Mouse (Mus musculus) regulatory T cell (primary cell): ENCODE measurements around the gene S100a4.

Source experiments
- in situ Hi-C: fragments of 300-600 bp; cut with MboI, MseI; formaldehyde crosslinking; loops from one replicate; pipeline ENCODE4 v1.15.1; 2025; ENCODE audit warnings: high pct_unique_total_duplicates

The S100a4 gene

GRCm38 (mm10) chr3:90603623-90604022 is at the start of gene S100a4:
Gene S100a4, plus strand, starts transcription at chr3:90603771.
- in situ Hi-C loops = no loop called here

GRCm38 (mm10) chr3:90555954-90556353 is 47.6 kb upstream of the S100a4 start:
- in situ Hi-C loops = no loop called here

- in situ Hi-C loops = no loop called here
Observed at GRCm38 (mm10) chr3:90560008-90560628, 43.5 kb upstream of the S100a4 start, which contains the start of gene S100a3. Gene S100a3, plus strand, starts transcription at chr3:90560578.

- in situ Hi-C loops = no loop called here
Observed at GRCm38 (mm10) chr3:90574691-90575090, 28.9 kb upstream of the S100a4 start.

GRCm38 (mm10) chr3:90575320-90575719 is 28.3 kb upstream of the S100a4 start:
- in situ Hi-C loops = no loop called here

- in situ Hi-C loops = no loop called here
Observed at GRCm38 (mm10) chr3:90576351-90577001, 27.1 kb upstream of the S100a4 start.

- in situ Hi-C loops = no loop called here
Observed at GRCm38 (mm10) chr3:90579433-90579832, 24.1 kb upstream of the S100a4 start.

- in situ Hi-C loops = loop anchor here (5.0 kb wide), 1 partner anchor 36 kb away; no protein-coding TSS in a partner anchor
Observed at GRCm38 (mm10) chr3:90581141-90581540, 22.4 kb upstream of the S100a4 start.

GRCm38 (mm10) chr3:90582156-90582555 is 21.4 kb upstream of the S100a4 start:
- in situ Hi-C loops = loop anchor here (5.0 kb wide), 1 partner anchor 35 kb away; no protein-coding TSS in a partner anchor

GRCm38 (mm10) chr3:90582556-90582955 is 21.0 kb upstream of the S100a4 start:
- in situ Hi-C loops = loop anchor here (5.0 kb wide), 1 partner anchor 35 kb away; no protein-coding TSS in a partner anchor

- in situ Hi-C loops = loop anchor here (5.0 kb wide), 1 partner anchor 33 kb away; no protein-coding TSS in a partner anchor
Observed at GRCm38 (mm10) chr3:90583893-90584292, 19.7 kb upstream of the S100a4 start.

GRCm38 (mm10) chr3:90585595-90585994 is 18.0 kb upstream of the S100a4 start:
- in situ Hi-C loops = loop anchor here (5.0 kb wide), 1 partner anchor 93 kb away; the partner anchor contains the start of gene Snapin

GRCm38 (mm10) chr3:90586016-90586643 is 17.4 kb upstream of the S100a4 start:
- in situ Hi-C loops = loop anchor here (5.0 kb wide), 1 partner anchor 94 kb away; the partner anchor contains the start of gene Snapin

GRCm38 (mm10) chr3:90586906-90587305 is 16.7 kb upstream of the S100a4 start:
- in situ Hi-C loops = loop anchor here (5.0 kb wide), 1 partner anchor 95 kb away; the partner anchor contains the start of gene Snapin

- in situ Hi-C loops = loop anchor here (5.0 kb wide), 1 partner anchor 95 kb away; the partner anchor contains the start of gene Snapin
Observed at GRCm38 (mm10) chr3:90587361-90588101, 16.0 kb upstream of the S100a4 start.

- in situ Hi-C loops = loop anchor here (5.0 kb wide), 1 partner anchor 97 kb away; the partner anchor contains the start of gene Snapin
Observed at GRCm38 (mm10) chr3:90589390-90589789, 14.2 kb upstream of the S100a4 start.

- in situ Hi-C loops = loop anchor here (5.0 to 10.0 kb wide), 2 partner anchors 98 to 295 kb away; partner anchors contain the start of genes Gatad2b and Snapin
Observed at GRCm38 (mm10) chr3:90589947-90590346, 13.6 kb upstream of the S100a4 start, which contains the start of gene S100a2. Gene S100a2, plus strand, starts transcription at chr3:90590247.

GRCm38 (mm10) chr3:90594466-90594865 is 9.1 kb upstream of the S100a4 start:
- in situ Hi-C loops = loop anchor here (10.0 kb wide), 1 partner anchor 300 kb away; the partner anchor contains the start of gene Gatad2b

GRCm38 (mm10) chr3:90595556-90595955 is 8.0 kb upstream of the S100a4 start:
- in situ Hi-C loops = loop anchor here (10.0 kb wide), 1 partner anchor 301 kb away; the partner anchor contains the start of gene Gatad2b

- in situ Hi-C loops = loop anchor here (10.0 kb wide), 1 partner anchor 302 kb away; the partner anchor contains the start of gene Gatad2b
Observed at GRCm38 (mm10) chr3:90596810-90597209, 6.8 kb upstream of the S100a4 start.

GRCm38 (mm10) chr3:90597736-90598135 is 5.8 kb upstream of the S100a4 start:
- in situ Hi-C loops = loop anchor here (10.0 kb wide), 1 partner anchor 303 kb away; the partner anchor contains the start of gene Gatad2b
